Mouse (Mus musculus): ENCODE data around the gene Prkn. TPM values are rescaled to one million over a fixed set of nuclear protein-coding genes. Genes with fewer than 3 reads are reported as not detected.

Gene Prkn
- polyA plus RNA-seq, 1 experiment from 2014 or later, result 1.7 TPM

DNA sequence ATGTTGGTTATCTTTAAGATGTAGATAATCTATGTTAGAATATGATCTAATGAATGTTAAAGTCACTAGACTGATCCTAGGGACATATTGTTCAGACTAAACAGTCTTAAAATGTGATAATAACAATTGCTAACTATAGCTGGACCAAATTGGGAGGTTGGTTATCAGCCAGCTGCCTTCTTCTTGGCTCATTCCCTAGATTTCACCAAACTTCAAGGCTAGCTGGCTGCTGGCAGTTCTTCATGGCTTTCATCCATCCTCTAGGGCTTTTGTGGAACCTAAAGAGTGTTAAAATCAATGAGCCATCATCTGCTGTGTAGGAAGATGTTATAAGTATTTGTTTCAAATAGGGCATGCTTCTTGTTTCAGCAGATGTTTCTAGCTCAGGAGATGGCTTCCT, 431.7 kb downstream of the Prkn start:
- no peak overlapping the region for H3K4me3 ChIP-seq (ENCODE audit: low read depth, low read length)
- H3K4me1 ChIP-seq (ENCODE audit: control insufficient read depth, insufficient read depth, low read length), result no peaks in the 10 kb centered on the region
- no peak overlapping the region for H3K4me2 ChIP-seq
- ATAC-seq (replicated peaks; ENCODE audit: insufficient number of reproducible peaks, low FRiP score, low TSS enrichment), result no peak
- H3K27ac ChIP-seq (ENCODE audit: low read depth, low read length), result no peak overlapping the region
- H3K27me3 ChIP-seq (ENCODE audit: control insufficient read depth, insufficient read depth, low read length), result no peaks in the 10 kb centered on the region
- no peak overlapping the region for H3K9ac ChIP-seq (ENCODE audit: low read depth, low read length)
- H3K9me3 ChIP-seq (replicated peaks; ENCODE audit: control insufficient read depth, low read length), result no peaks in the 10 kb centered on the region
- H3K36me3 ChIP-seq (ENCODE audit: control insufficient read depth, insufficient read depth, low read length), result no peaks in the 10 kb centered on the region

DNA sequence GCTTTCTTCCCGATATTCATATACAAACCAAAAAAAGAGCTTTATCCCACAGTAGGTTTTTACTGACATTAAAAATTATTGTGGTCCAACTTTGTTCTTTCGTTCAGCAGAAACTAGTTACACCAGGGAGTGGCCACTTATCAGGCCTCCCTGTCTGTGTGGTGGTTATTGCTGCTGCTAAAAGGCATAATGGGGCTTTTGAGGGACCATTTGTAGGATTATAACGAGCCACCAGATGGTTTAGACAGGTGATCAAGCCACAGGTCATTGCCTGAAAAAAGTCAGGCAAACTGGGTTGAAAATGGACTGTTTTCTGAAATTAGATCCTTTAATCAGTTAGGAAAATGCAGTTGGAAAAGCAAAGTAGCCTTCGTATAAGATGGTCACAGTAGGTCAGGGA, 444.1 kb downstream of the Prkn start:
- Histone ChIP-seq H3K4me2 (no peak overlapping the region), H3K9ac (ENCODE audit: low read depth, low read length) (no peak overlapping the region)
- no peak for ATAC-seq (replicated peaks; ENCODE audit: insufficient number of reproducible peaks, low FRiP score, low TSS enrichment)

GRCm38 (mm10) chr17:11290183-11290582, 450.0 kb downstream of the Prkn start:
- no peaks in the 10 kb centered on the region for H3K36me3 ChIP-seq (ENCODE audit: control insufficient read depth, insufficient read depth, low read length)
- no peaks in the 10 kb centered on the region for H3K9me3 ChIP-seq (replicated peaks; ENCODE audit: control insufficient read depth, low read length)
- ATAC-seq (replicated peaks; ENCODE audit: insufficient number of reproducible peaks, low FRiP score, low TSS enrichment), result no peak
- 61% methylated on average over 3 of the region's 3 CpGs for WGBS (ENCODE audit: insufficient replicate concordance)
- no peak overlapping the region for H3K9ac ChIP-seq (ENCODE audit: low read depth, low read length)
- no peaks in the 10 kb centered on the region for H3K4me1 ChIP-seq (ENCODE audit: control insufficient read depth, insufficient read depth, low read length)
- H3K27ac ChIP-seq (ENCODE audit: low read depth, low read length), result no peak overlapping the region
- H3K27me3 ChIP-seq (ENCODE audit: control insufficient read depth, insufficient read depth, low read length), result no peaks in the 10 kb centered on the region
- no peak overlapping the region for H3K4me2 ChIP-seq
- H3K4me3 ChIP-seq (ENCODE audit: low read depth, low read length), result no peak overlapping the region

More for the DNA sequence above, 444.1 kb downstream of the Prkn start:
- H3K27ac ChIP-seq (ENCODE audit: low read depth, low read length), result no peak overlapping the region
- H3K36me3 ChIP-seq (ENCODE audit: control insufficient read depth, insufficient read depth, low read length), result no peaks in the 10 kb centered on the region
- H3K9me3 ChIP-seq (replicated peaks; ENCODE audit: control insufficient read depth, low read length), result no peaks in the 10 kb centered on the region
- WGBS (ENCODE audit: insufficient replicate concordance), result 78% methylated on average over 4 of the region's 4 CpGs
- no peak overlapping the region for H3K4me3 ChIP-seq (ENCODE audit: low read depth, low read length)
- H3K27me3 ChIP-seq (ENCODE audit: control insufficient read depth, insufficient read depth, low read length), result no peaks in the 10 kb centered on the region
- no peaks in the 10 kb centered on the region for H3K4me1 ChIP-seq (ENCODE audit: control insufficient read depth, insufficient read depth, low read length)

- no peak overlapping the region for H3K27ac ChIP-seq (ENCODE audit: low read depth, low read length)
- H3K27me3 ChIP-seq (ENCODE audit: control insufficient read depth, insufficient read depth, low read length), result no peaks in the 10 kb centered on the region
- WGBS (ENCODE audit: insufficient replicate concordance), result 62% methylated on average over 9 of the region's 9 CpGs
- no peaks in the 10 kb centered on the region for H3K4me1 ChIP-seq (ENCODE audit: control insufficient read depth, insufficient read depth, low read length)
- no peak for ATAC-seq (replicated peaks; ENCODE audit: insufficient number of reproducible peaks, low FRiP score, low TSS enrichment)
- H3K4me2 ChIP-seq, result no peak overlapping the region
- 0 out of 2 replicates have a peak, but pooled peaks cover 2% of the 10 kb centered on the region for H3K9me3 ChIP-seq (replicated peaks; ENCODE audit: control insufficient read depth, low read length)
- H3K4me3 ChIP-seq (ENCODE audit: low read depth, low read length), result no peak overlapping the region
- no peaks in the 10 kb centered on the region for H3K36me3 ChIP-seq (ENCODE audit: control insufficient read depth, insufficient read depth, low read length)
- H3K9ac ChIP-seq (ENCODE audit: low read depth, low read length), result no peak overlapping the region
These were observed 462.9 kb downstream of the Prkn start for GRCm38 (mm10) chr17:11303116-11303515.

GRCm38 (mm10) chr17:11309843-11310242, 469.7 kb downstream of the Prkn start:
- 21% methylated on average over 1 of the region's 1 CpGs for WGBS (ENCODE audit: insufficient replicate concordance)
- Histone ChIP-seq H3K4me2 (no peak overlapping the region), H3K9ac (ENCODE audit: low read depth, low read length) (no peak overlapping the region), H3K36me3 (ENCODE audit: control insufficient read depth, insufficient read depth, low read length) (no peaks in the 10 kb centered on the region), H3K9me3 (replicated peaks; ENCODE audit: control insufficient read depth, low read length) (no peaks in the 10 kb centered on the region), H3K4me1 (ENCODE audit: control insufficient read depth, insufficient read depth, low read length) (no peaks in the 10 kb centered on the region), H3K27ac (ENCODE audit: low read depth, low read length) (no peak overlapping the region), H3K27me3 (ENCODE audit: control insufficient read depth, insufficient read depth, low read length) (no peaks in the 10 kb centered on the region), H3K4me3 (ENCODE audit: low read depth, low read length) (no peak overlapping the region)
- ATAC-seq (replicated peaks; ENCODE audit: insufficient number of reproducible peaks, low FRiP score, low TSS enrichment), result no peak

GRCm38 (mm10) chr17:11314163-11314562, 474.0 kb downstream of the Prkn start:
- Histone ChIP-seq H3K4me3 (ENCODE audit: low read depth, low read length) (no peak overlapping the region), H3K27me3 (ENCODE audit: control insufficient read depth, insufficient read depth, low read length) (no peaks in the 10 kb centered on the region), H3K27ac (ENCODE audit: low read depth, low read length) (no peak overlapping the region), H3K36me3 (ENCODE audit: control insufficient read depth, insufficient read depth, low read length) (no peaks in the 10 kb centered on the region), H3K4me1 (ENCODE audit: control insufficient read depth, insufficient read depth, low read length) (no peaks in the 10 kb centered on the region), H3K4me2 (no peak overlapping the region), H3K9me3 (replicated peaks; ENCODE audit: control insufficient read depth, low read length) (no peaks in the 10 kb centered on the region), H3K9ac (ENCODE audit: low read depth, low read length) (no peak overlapping the region)
- 60% methylated on average over 2 of the region's 2 CpGs for WGBS (ENCODE audit: insufficient replicate concordance)
- no peak for ATAC-seq (replicated peaks; ENCODE audit: insufficient number of reproducible peaks, low FRiP score, low TSS enrichment)

DNA sequence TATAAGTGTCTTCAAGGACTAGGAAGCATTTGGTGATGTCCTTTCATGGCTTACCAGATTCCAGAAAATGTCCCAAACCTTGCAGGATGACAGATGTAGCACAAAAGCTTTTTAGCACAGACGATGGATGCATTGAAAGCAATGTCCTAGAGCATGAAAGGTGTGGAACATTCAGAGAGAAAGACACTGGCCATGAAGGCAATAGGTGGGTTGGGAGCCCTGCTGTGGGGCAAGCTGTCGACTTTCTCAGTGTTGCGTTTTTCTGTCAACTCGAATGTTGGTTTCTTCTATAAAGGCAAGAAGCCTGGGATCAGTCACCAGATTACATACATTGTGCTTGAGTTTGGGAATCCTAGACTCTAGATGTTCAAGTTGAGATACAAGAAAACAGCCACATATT, 475.5 kb downstream of the Prkn start:
- Histone ChIP-seq H3K27ac (ENCODE audit: low read depth, low read length) (no peak overlapping the region), H3K9ac (ENCODE audit: low read depth, low read length) (no peak overlapping the region), H3K4me3 (ENCODE audit: low read depth, low read length) (no peak overlapping the region), H3K4me1 (ENCODE audit: control insufficient read depth, insufficient read depth, low read length) (no peaks in the 10 kb centered on the region), H3K27me3 (ENCODE audit: control insufficient read depth, insufficient read depth, low read length) (no peaks in the 10 kb centered on the region), H3K4me2 (no peak overlapping the region), H3K9me3 (replicated peaks; ENCODE audit: control insufficient read depth, low read length) (no peaks in the 10 kb centered on the region), H3K36me3 (ENCODE audit: control insufficient read depth, insufficient read depth, low read length) (no peaks in the 10 kb centered on the region)
- ATAC-seq (replicated peaks; ENCODE audit: insufficient number of reproducible peaks, low FRiP score, low TSS enrichment), result no peak
- WGBS (ENCODE audit: insufficient replicate concordance), result 79% methylated on average over 4 of the region's 4 CpGs

GRCm38 (mm10) chr17:11318946-11319345, 478.8 kb downstream of the Prkn start:
- H3K4me1 ChIP-seq (ENCODE audit: control insufficient read depth, insufficient read depth, low read length), result no peaks in the 10 kb centered on the region
- H3K36me3 ChIP-seq (ENCODE audit: control insufficient read depth, insufficient read depth, low read length), result no peaks in the 10 kb centered on the region
- H3K9me3 ChIP-seq (replicated peaks; ENCODE audit: control insufficient read depth, low read length), result no peaks in the 10 kb centered on the region
- no peak overlapping the region for H3K4me3 ChIP-seq (ENCODE audit: low read depth, low read length)
- H3K27me3 ChIP-seq (ENCODE audit: control insufficient read depth, insufficient read depth, low read length), result no peaks in the 10 kb centered on the region
- H3K9ac ChIP-seq (ENCODE audit: low read depth, low read length), result no peak overlapping the region
- H3K27ac ChIP-seq (ENCODE audit: low read depth, low read length), result no peak overlapping the region
- ATAC-seq (replicated peaks; ENCODE audit: insufficient number of reproducible peaks, low FRiP score, low TSS enrichment), result no peak
- WGBS (ENCODE audit: insufficient replicate concordance), result 84% methylated on average over 7 of the region's 7 CpGs
- H3K4me2 ChIP-seq, result no peak overlapping the region

DNA sequence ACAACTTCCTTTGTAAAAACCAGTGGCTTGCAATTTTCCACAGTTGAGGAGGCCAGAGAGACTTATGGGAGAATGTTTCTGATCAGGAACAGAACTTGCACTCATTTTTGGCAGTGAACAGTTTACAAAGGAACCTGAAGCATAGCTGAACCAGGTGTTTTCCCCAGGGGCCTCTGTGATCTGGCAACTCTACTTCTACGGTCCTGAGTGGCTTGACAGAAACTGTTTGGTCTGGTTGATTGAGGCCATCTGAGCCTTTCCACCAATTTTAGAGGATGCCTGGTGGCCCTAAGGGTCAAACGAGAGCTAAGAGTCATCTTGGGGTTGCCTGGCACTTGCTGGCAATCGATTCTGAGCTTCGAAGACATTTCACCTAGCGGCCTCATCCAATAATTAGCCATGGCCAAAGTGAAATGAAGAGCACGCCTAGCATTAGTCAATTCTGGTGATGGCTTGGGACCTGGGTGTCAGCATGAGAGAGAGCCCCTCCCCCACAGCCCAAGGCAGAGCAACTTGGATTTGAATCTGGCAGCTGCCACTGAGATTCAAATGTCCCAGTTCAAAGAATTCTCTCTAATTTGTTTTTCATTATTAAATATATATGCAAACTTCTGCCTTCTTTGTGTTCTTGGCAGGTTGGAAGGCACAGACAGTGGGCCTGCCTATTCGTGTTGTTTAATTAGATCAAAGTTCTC, 479.6 kb downstream of the Prkn start:
- Histone ChIP-seq H3K27me3 (ENCODE audit: control insufficient read depth, insufficient read depth, low read length) (no peaks in the 10 kb centered on the region), H3K36me3 (ENCODE audit: control insufficient read depth, insufficient read depth, low read length) (no peaks in the 10 kb centered on the region), H3K27ac (ENCODE audit: low read depth, low read length) (no peak overlapping the region), H3K9ac (ENCODE audit: low read depth, low read length) (no peak overlapping the region), H3K4me1 (ENCODE audit: control insufficient read depth, insufficient read depth, low read length) (no peaks in the 10 kb centered on the region), H3K4me3 (ENCODE audit: low read depth, low read length) (no peak overlapping the region), H3K9me3 (replicated peaks; ENCODE audit: control insufficient read depth, low read length) (no peaks in the 10 kb centered on the region), H3K4me2 (no peak overlapping the region)
- 71% methylated on average over 7 of the region's 7 CpGs for WGBS (ENCODE audit: insufficient replicate concordance)
- no peak for ATAC-seq (replicated peaks; ENCODE audit: insufficient number of reproducible peaks, low FRiP score, low TSS enrichment)

Measured in heart, embryonic 11.5 days (tissue).